Comparison of ENCODE assay signal across 10 mouse cellular contexts in genomic region chr1:189022925-189023700, GRCm38 (mm10). TPM values are rescaled to one million over a fixed set of nuclear protein-coding genes. Genes with fewer than 3 reads are reported as not detected.
DNase-seq lines count a peak whose midpoint lies in the region; ATAC-seq lines count a peak whose summit lies in the region.
"Had no signal": no experiment of that assay in that cellular context is flagged by ENCODE, and none has a peak within 500 bp of the region (broad histone marks: within the 10 kb centered on the region; RNA-seq: fewer than 3 reads in every experiment).

No protein-coding gene starts in this region.

- H3K4me3 ChIP-seq in lung, embryonic 16.5 days (ENCODE audit: low read length), result no peak overlapping the region
- H3K4me3 ChIP-seq: heart, embryonic 13.5 days; liver, embryonic 13.5 days had no signal

- peak overlapping the region; percentile 29; the same call in 1 of the 2 replicates for H3K27ac ChIP-seq in lung, embryonic 16.5 days (ENCODE audit: low read length)
- H3K27ac ChIP-seq: heart, embryonic 13.5 days; liver, embryonic 13.5 days had no signal

- ATAC-seq in frontal cortex, adult (ENCODE audit: low TSS enrichment), result 0 out of 2 replicates have a peak, but pooled peaks have one; percentile 20
- ATAC-seq in lung, embryonic 16.5 days (ENCODE audit: low read depth), result peak; percentile 63; the same call in 1 of the 2 replicates
- peak; percentile 65; the same call in 1 of the 2 replicates for ATAC-seq in common myeloid progenitor, adult 5-6 weeks (replicated peaks; ENCODE audit: low read depth, poor library complexity, severe bottlenecking)
- no peak; the same call in 1 of the 2 replicates for ATAC-seq in cerebellum, adult (ENCODE audit: insufficient number of reproducible peaks, low FRiP score, low TSS enrichment)

- no peaks in the 10 kb centered on the region for H3K27me3 ChIP-seq in lung, embryonic 16.5 days (ENCODE audit: control insufficient read depth, insufficient read depth, low read depth, low read length)
- H3K27me3 ChIP-seq: heart, embryonic 13.5 days; liver, embryonic 13.5 days had no signal

- DNase-seq in frontal cortex, postnatal 25 days (ENCODE audit: low spot score in 2 of 2), result no peak
- DNase-seq in lung, postnatal 10 days, result no peak
- peak; percentile 77 for DNase-seq in retina, embryonic 14.5 days (ENCODE audit: low spot score)
- DNase-seq in heart, postnatal 4 days, result no peak
- DNase-seq: liver, embryonic 13.5 days had no signal

- H3K9ac ChIP-seq in lung, embryonic 16.5 days (ENCODE audit: low read length), result no peak overlapping the region
- H3K9ac ChIP-seq: heart, embryonic 13.5 days; liver, embryonic 13.5 days had no signal

- H3K4me1 ChIP-seq in lung, embryonic 16.5 days (replicated peaks; ENCODE audit: control insufficient read depth, insufficient read depth, low read length), result peaks cover 5% of the 10 kb centered on the region; the same call in 1 of the 2 replicates
- H3K4me1 ChIP-seq: heart, embryonic 13.5 days; liver, embryonic 13.5 days had no signal

- no peak overlapping the region for H3K4me2 ChIP-seq in lung, embryonic 16.5 days (ENCODE audit: low read depth, low read length)
- H3K4me2 ChIP-seq: heart, embryonic 13.5 days; liver, embryonic 13.5 days had no signal

- H3K36me3 ChIP-seq in lung, embryonic 16.5 days (ENCODE audit: control insufficient read depth, insufficient read depth, low read length), result no peaks in the 10 kb centered on the region
- H3K36me3 ChIP-seq: heart, embryonic 13.5 days; liver, embryonic 13.5 days had no signal

- 31% methylated on average over 7 of the region's 7 CpGs for WGBS in lung, embryonic 16.5 days

- H3K9me3 ChIP-seq in lung, embryonic 16.5 days (ENCODE audit: control insufficient read depth, low read length), result no peaks in the 10 kb centered on the region
- H3K9me3 ChIP-seq: heart, embryonic 13.5 days; liver, embryonic 13.5 days had no signal

RNA-seq across cellular contexts. Expression of gene Kctd3, which starts 15.5 kb away (rescaled TPM):
- 24.5 and 26.3 TPM in 2 replicates for polyA plus RNA-seq in lung, embryonic 16.5 days (2015; fragmentation: Nextera tagmentation; extraction: Ambion mirVana)
- 17.0 and 20.3 TPM in 2 replicates for total RNA-seq in common myeloid progenitor, adult 5-6 weeks (2017)
- 10 to 100 TPM; 34.9 to 41.4 TPM for total RNA-seq in heart, postnatal 4 days (2021)
